Mouse (Mus musculus) testis, postnatal 10 days (tissue): Measurements from ENCODE around the gene Clasp2.
"Not testable (repeated sequence)": the region's sequence is repeated elsewhere in the genome, so short reads cannot be mapped to it uniquely, and the experiment has no call there.

Experiments used
- DNase-seq: peaks from one replicate; pipeline ENCODE4 v3.0.0; 2021; ENCODE audit warnings: low spot score

Gene Clasp2

DNA sequence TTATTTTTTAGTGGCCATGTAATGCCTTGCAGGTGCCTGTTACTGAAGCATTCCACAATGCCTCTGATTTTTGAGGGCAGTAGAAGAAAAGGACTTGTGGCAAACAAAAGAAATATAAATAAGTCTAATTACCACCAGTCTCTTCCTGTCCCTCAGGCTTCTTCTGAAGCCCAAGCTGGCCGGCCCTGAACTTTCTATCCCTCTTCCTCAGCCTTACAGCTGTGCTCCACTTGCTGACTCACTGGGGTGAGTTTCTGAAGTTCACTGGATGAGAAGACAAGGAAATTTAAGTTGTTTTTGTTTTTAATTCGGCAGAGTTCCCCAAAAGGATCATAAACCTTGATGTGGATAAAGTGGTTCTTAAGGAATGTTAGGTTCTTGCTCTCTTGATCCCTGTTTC lies 74.6 kb downstream of the Clasp2 start:
- DNase-seq, result no peak

- DNase-seq, result no peak
Measured at GRCm38 (mm10) chr9:113822150-113822549, 80.9 kb downstream of the Clasp2 start.

DNA sequence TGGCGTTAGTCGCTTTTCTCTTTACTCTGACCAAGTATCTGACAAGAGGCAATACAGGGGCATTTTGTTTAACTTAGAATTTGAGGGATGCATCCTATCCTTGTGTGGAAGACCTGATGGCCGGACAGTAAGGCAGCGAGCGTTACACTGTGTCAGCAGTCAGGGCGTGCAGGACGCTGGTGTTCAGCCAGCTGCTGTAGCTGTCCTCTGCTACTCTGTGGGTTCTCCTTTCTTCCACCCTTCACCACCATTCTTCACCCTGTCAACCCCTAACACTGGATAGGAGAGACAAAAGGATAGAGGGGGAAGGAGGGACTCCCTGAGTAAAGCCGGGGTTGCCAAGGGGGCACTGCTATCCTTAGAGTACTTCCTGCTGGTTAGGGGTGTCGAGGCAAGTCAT lies 87.4 kb downstream of the Clasp2 start:
- no peak for DNase-seq

DNA sequence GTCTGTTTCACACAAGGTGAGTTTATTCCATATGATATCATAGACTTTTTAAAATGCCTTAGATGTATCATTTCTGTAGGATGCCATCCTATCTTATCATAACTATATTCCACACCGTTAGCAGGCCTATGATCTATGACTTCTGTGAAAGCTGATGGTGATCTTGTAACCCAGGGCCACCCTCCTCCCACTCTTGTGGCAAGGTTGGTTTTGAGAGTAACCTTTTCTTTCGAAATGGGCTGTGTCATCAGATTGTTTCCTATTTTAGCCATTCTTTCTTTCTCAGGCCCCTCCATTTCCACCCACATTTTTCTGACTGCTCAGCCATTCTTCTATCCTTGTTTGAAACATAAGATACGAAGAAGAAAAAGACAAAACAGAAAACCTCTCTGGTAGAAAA lies 88.9 kb downstream of the Clasp2 start:
- no peak for DNase-seq

DNA sequence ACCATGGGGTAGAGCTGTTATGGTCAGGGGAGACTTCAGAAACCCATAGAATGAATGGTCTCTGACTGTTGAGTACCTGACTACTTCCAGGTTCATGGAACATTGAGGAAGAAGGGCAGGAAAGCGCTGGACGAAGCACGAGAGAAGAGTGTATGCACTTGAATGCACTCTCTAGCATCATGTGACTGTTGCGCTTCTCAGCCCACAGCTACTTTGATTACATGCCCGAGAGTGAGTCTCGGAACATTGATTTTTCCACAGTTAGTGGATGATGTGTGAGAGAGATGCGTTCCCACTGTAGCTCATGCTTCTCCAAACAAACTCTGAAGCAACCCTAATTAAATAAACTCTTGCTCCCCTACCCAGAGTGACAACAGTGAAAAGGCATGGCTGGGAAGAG lies 92.2 kb downstream of the Clasp2 start:
- no peak for DNase-seq

DNA sequence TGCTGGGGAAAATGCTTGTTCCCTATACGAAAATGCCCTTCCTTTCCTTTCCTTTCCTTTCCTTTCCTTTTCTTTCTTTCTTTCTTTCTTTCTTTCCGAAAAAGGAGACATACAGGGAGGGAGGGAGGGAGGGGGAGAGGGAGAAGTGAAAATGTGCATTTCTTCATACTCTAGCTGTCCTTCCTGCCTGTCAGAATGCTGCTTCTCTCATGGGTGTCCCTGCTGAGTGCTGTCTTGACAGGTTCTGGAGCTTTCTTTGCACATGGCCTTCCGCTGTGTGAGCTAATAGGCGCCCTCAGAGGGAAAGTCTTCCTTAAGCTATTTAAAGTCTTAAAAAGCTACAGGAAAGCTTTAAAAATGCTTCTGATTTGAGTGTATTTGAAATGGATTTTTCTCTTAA lies 95.7 kb downstream of the Clasp2 start:
- no peak for DNase-seq

DNA sequence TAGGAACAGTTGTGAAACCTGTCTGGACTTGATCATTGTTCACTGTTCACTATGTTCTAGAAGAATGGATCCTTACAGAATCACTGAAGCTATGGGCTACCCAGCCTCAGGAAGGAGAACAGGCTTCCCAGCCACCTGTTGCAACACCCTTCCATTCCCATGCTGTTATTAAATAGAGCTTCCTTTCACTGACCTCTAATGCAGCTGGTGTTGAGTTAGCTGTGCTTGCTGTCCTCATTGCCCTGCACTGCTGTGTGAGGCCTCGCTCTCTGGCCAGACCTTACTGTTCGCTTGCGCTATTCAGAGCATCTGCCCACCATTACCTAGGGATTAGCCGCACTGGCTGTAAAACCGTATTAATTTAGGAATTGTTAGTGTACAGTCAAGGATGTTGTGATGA lies 96.2 kb downstream of the Clasp2 start:
- DNase-seq, result no peak

GRCm38 (mm10) chr9:113844029-113844428 lies 102.8 kb downstream of the Clasp2 start:
- no peak for DNase-seq

GRCm38 (mm10) chr9:113855441-113855840 lies 114.2 kb downstream of the Clasp2 start:
- no peak for DNase-seq

DNA sequence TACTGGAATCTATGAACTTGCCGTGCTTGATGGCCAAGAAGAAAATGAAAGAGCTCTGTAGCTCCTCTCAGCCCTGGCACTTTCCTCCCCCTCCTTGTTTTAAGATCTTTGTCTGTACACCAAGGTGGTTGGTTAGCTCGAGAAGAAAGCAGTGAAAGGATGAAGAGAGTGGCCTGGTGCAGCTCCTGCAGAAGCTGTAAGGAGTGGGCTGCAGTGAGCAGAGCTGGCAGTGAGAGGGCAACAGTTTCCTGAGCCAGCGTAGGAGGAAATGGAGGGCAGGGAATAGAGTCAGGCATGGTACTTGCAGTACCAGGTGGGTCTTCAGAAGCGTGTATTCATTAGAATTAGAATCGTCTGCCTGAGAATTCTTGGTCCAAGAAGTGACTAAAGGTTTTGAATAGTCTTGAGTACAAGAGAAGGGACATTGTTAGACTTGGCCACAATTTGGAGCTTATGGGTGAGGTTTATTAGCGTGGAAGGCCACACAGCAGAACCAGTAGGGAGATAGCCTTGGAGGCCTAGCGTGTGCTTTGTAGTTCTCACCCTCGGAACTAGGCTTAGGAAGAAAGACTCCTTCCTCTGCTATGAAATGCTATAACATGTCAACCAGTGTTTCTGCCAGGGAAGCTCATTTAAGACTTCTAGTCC lies 116.1 kb downstream of the Clasp2 start:
- DNase-seq, result no peak

- no peak for DNase-seq
Measured at GRCm38 (mm10) chr9:113857929-113858440, 116.7 kb downstream of the Clasp2 start.

DNA sequence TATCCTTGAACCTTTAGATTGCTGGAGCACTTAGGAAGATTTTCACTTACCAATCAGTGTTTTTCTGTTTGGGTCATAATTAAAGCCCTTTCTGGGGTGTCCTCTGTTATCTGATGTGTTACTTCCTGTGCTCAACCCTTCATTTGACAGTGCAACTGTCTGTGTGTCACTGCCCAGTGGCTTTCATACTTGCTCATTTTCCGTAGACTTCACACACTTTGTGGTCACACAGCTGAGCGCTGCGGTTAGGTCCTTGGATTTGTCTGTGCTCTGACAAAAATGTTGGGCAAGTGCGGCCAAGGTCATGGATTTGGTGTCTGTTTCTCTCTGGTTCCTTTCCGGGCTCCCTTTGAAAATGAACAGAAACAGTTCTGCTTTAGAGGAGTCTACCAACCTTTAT lies 118.1 kb downstream of the Clasp2 start:
- no peak for DNase-seq

- no peak for DNase-seq
Measured at GRCm38 (mm10) chr9:113863370-113863999, 122.2 kb downstream of the Clasp2 start.

- DNase-seq, result no peak
Measured at GRCm38 (mm10) chr9:113867951-113868350, 126.7 kb downstream of the Clasp2 start.

- DNase-seq, result no peak
Measured at GRCm38 (mm10) chr9:113894903-113895302, 153.6 kb downstream of the Clasp2 start.

DNA sequence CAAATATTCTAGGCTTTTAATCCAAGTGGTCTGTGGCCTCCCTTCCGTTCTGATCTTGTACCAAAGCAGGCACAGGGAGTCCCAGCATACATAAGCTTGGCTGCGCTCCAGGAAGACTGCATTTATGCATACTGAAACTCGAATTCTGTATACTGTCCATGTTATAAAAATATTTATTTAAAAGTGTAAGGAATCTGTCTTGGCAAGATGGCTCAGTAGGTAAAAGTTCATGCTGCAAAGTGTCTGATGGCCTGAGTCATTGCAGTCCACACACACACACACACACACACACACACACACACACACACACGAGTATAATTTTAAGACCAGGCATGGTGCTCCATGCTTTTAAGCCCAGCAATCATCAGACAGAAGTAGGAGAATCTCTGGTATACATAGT lies 161.9 kb downstream of the Clasp2 start:
- no peak for DNase-seq

GRCm38 (mm10) chr9:113904315-113904714 lies 163.0 kb downstream of the Clasp2 start:
- not testable (repeated sequence) for DNase-seq

DNA sequence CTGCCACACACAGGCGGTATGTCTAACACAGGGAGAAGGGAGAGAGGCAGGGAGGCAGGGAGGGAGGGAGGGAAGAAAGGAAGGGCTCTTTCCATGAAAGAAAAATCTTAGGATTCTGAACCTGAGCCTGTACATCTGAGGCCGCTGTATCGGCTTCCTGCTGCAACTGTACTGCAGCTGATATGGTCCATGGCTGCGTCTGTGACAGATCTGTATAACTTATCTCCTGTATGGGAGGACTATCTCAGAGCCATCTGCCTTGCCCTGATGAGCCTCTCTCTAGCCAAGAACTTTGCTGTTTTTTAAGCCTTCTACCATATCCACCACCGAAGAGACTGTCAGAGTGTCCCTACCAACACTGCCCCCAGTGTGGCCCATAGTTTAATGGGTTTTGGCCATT lies 174.5 kb downstream of the Clasp2 start:
- DNase-seq, result no peak

- no peak for DNase-seq
Measured at GRCm38 (mm10) chr9:113922677-113923076, 181.4 kb downstream of the Clasp2 start.

- DNase-seq, result no peak
Measured at GRCm38 (mm10) chr9:113924883-113925282, 183.6 kb downstream of the Clasp2 start.

DNA sequence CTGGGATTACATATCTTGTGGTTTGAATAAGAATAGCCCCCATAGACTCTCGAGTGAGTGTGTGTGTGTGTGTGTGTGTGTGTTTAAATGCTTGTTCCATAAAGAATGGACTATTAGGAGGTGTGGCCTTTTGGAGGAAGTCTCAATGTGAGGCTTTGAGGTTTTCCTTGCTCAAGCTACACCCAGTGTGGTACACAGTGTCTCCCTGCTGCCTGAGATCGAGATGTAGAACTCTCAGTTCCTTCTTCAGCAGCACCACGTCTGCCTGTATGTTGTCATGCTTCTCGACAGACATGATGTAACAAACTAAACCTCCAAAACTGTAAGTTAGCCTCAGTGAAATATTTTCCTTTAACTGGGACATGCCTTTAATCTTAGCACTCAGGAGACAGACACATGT lies 187.3 kb downstream of the Clasp2 start:
- DNase-seq, result no peak

- no peak for DNase-seq
Measured at GRCm38 (mm10) chr9:113929676-113930075, 188.4 kb downstream of the Clasp2 start.

DNA sequence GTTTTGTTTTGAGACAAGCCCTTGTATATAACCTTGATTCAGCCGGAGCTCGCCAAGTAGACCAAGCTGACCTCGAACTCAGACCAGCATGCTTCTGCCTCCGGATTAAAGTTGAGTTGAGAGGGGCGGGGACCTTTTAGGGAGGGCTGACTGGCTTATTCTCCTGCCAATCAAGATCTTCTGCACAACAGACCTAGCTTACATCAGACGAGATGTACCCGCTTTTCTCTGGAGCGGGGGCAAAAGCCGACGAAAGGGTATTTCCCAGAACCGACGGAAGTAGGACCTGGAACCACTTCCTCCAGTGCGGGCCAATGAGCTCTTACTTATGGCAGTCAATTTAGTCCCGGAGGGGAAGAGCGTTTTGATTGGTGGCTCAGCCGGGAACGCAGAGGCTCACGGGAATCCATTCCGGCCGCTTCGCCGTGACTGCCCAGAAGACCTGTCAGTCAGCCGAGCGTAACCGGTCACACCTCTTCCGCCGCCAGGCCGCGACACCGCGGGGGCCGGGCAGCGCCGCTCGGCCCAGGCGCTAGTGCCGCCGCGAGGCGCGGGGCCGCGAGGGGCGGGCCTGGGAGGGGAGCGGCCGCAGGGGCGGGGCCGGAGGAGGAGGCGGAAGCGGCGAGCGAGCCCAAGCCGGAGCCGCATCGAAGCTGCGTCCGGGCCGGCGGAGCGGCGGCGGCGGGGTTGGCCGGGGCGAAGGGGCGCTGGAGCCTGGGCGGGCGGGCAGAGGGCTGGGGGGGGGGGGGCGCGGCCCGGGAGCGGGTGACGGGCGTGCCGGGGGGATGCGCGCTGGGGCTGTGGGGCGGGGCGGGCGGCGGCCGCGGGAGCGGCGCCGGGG lies 189.5 kb downstream of the Clasp2 start, which contains the start of gene Ubp1:
TSS of gene Ubp1 (plus strand) at position 401 of the 841 bp plus-strand sequence.
- DNase-seq, result peak; percentile 92
